8 mouse cellular contexts compared by ENCODE assay signal in the genomic region with DNA sequence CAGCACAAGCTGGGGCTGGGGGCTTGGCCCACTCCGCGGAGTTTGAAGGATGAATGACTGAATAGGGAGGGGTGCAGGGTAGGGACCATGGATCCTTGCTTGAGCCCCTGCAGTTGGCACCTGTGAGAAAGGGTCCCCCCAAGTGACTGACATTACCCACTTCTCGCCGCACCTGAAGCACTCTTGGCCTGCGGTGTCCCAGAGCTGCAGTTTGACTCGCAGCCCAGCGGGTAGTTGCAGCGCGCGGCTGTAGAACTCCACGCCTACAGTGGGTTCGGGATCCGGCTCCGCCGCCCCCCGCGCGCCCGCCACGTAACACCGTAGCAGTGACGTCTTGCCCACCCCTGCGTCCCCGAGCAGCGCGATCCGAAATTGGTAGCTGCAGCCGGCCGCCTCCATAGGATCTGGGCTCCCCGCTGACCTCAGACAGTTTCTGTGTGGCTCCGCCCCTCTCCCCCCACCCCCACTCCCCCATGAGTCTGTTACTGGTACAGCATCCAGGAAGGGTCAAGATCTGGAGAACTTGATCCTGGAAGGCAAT. TPM values are rescaled to one million over a fixed set of nuclear protein-coding genes. Genes with fewer than 3 reads are reported as not detected.
A peak's percentile ranks its signal among the peaks of the same experiment; 100 is the strongest.
DNase-seq lines count a peak whose midpoint lies in the region; ATAC-seq lines count a peak whose summit lies in the region.

A gene (minus strand): TSS at position 447 of the 541 bp plus-strand sequence.

- H3K27me3 ChIP-seq in erythroblast, embryonic 14.5 days (ENCODE audit: control insufficient read depth) = no peaks in the 10 kb centered on the region
- H3K27me3 ChIP-seq in heart, embryonic 11.5 days (ENCODE audit: control insufficient read depth, insufficient read depth, low read length) = no peaks in the 10 kb centered on the region
- H3K27me3 ChIP-seq in kidney, embryonic 15.5 days = no peaks in the 10 kb centered on the region
- no peaks in the 10 kb centered on the region for H3K27me3 ChIP-seq in liver, embryonic 13.5 days
- H3K27me3 ChIP-seq in stomach, embryonic 16.5 days (ENCODE audit: control insufficient read depth, insufficient read depth, low read length) = no peaks in the 10 kb centered on the region

- no peaks in the 10 kb centered on the region for H3K9me3 ChIP-seq in erythroblast, embryonic 14.5 days (ENCODE audit: control insufficient read depth, low read length)
- H3K9me3 ChIP-seq in heart, embryonic 11.5 days (replicated peaks; ENCODE audit: control insufficient read depth, low read length) = no peaks in the 10 kb centered on the region
- no peaks in the 10 kb centered on the region for H3K9me3 ChIP-seq in kidney, embryonic 15.5 days (replicated peaks)
- H3K9me3 ChIP-seq in liver, embryonic 13.5 days (replicated peaks) = no peaks in the 10 kb centered on the region
- H3K9me3 ChIP-seq in stomach, embryonic 16.5 days (replicated peaks; ENCODE audit: control insufficient read depth, low read length) = no peaks in the 10 kb centered on the region

- peak within 1 kb of the TSS; percentile 73 for H3K9ac ChIP-seq in heart, embryonic 11.5 days (ENCODE audit: low read depth, low read length)
- peak within 1 kb of the TSS; percentile 59 for H3K9ac ChIP-seq in kidney, embryonic 15.5 days
- H3K9ac ChIP-seq in liver, embryonic 13.5 days = peak within 1 kb of the TSS; percentile 74
- peak within 1 kb of the TSS; percentile 55 for H3K9ac ChIP-seq in stomach, embryonic 16.5 days (ENCODE audit: low read length)

- peak; percentile 74 for DNase-seq in 3T3-L1 (ENCODE audit: low read depth, low spot score)
- peak; percentile 68 for DNase-seq in adrenal gland, postnatal 10 days
- DNase-seq in liver, embryonic 13.5 days = peak; percentile 50
- DNase-seq in naive thymus-derived CD4-positive, alpha-beta T cell, adult 2 months (ENCODE audit: low read depth) = peak; percentile 69

- H3K27ac ChIP-seq in heart, embryonic 11.5 days (ENCODE audit: low read depth, low read length) = no peak within 1 kb of the TSS
- peak within 1 kb of the TSS; percentile 72 for H3K27ac ChIP-seq in kidney, embryonic 15.5 days
- H3K27ac ChIP-seq in liver, embryonic 13.5 days = peak within 1 kb of the TSS; percentile 69
- H3K27ac ChIP-seq in stomach, embryonic 16.5 days (ENCODE audit: low read length) = no peak within 1 kb of the TSS

- H3K4me2 ChIP-seq in heart, embryonic 11.5 days = peak within 1 kb of the TSS; percentile 76
- peak within 1 kb of the TSS; percentile 82 for H3K4me2 ChIP-seq in kidney, embryonic 15.5 days
- H3K4me2 ChIP-seq in liver, embryonic 13.5 days = peak within 1 kb of the TSS; percentile 86
- H3K4me2 ChIP-seq in stomach, embryonic 16.5 days (ENCODE audit: low read depth, low read length) = peak within 1 kb of the TSS; percentile 50

- peaks cover 29% of the 10 kb centered on the region for H3K4me1 ChIP-seq in erythroblast, embryonic 14.5 days (ENCODE audit: control insufficient read depth)
- peaks cover 6% of the 10 kb centered on the region for H3K4me1 ChIP-seq in heart, embryonic 11.5 days (ENCODE audit: control insufficient read depth, insufficient read depth, low read length)
- peaks cover 12% of the 10 kb centered on the region for H3K4me1 ChIP-seq in kidney, embryonic 15.5 days
- H3K4me1 ChIP-seq in liver, embryonic 13.5 days (replicated peaks) = peaks cover 33% of the 10 kb centered on the region
- H3K4me1 ChIP-seq in stomach, embryonic 16.5 days (ENCODE audit: control insufficient read depth, insufficient read depth, low read length) = 0 out of 2 replicates have a peak, but pooled peaks cover 4% of the 10 kb centered on the region

- peak within 1 kb of the TSS; percentile 68 for H3K4me3 ChIP-seq in erythroblast, embryonic 14.5 days (replicated peaks)
- peak within 1 kb of the TSS; percentile 53 for H3K4me3 ChIP-seq in heart, embryonic 11.5 days (ENCODE audit: low read depth, low read length)
- peak within 1 kb of the TSS; percentile 57 for H3K4me3 ChIP-seq in kidney, embryonic 15.5 days (replicated peaks)
- peak within 1 kb of the TSS; percentile 64 for H3K4me3 ChIP-seq in liver, embryonic 13.5 days (replicated peaks)
- H3K4me3 ChIP-seq in stomach, embryonic 16.5 days (replicated peaks; ENCODE audit: low read length) = peak within 1 kb of the TSS; percentile 45

- H3K36me3 ChIP-seq in erythroblast, embryonic 14.5 days (ENCODE audit: control insufficient read depth) = no peaks in the 10 kb centered on the region
- no peaks in the 10 kb centered on the region for H3K36me3 ChIP-seq in heart, embryonic 11.5 days (ENCODE audit: control insufficient read depth, insufficient read depth, low read length)
- H3K36me3 ChIP-seq in kidney, embryonic 15.5 days = no peaks in the 10 kb centered on the region
- no peaks in the 10 kb centered on the region for H3K36me3 ChIP-seq in liver, embryonic 13.5 days
- H3K36me3 ChIP-seq in stomach, embryonic 16.5 days (ENCODE audit: control insufficient read depth, insufficient read depth, low read length) = no peaks in the 10 kb centered on the region

- 2% methylated on average over 31 of the region's 31 CpGs for WGBS in heart, embryonic 11.5 days (ENCODE audit: insufficient replicate concordance)
- WGBS in kidney, embryonic 15.5 days = under 1% methylated on average over 31 of the region's 31 CpGs
- 2% methylated on average over 31 of the region's 31 CpGs for WGBS in liver, embryonic 13.5 days (ENCODE audit: insufficient replicate concordance)
- under 1% methylated on average over 31 of the region's 31 CpGs for WGBS in stomach, embryonic 16.5 days

- peak; percentile 66 for ATAC-seq in heart, embryonic 11.5 days (replicated peaks; ENCODE audit: insufficient number of reproducible peaks, low FRiP score, low TSS enrichment)
- ATAC-seq in kidney, embryonic 15.5 days (replicated peaks; ENCODE audit: low FRiP score) = peak; percentile 75
- ATAC-seq in liver, embryonic 13.5 days (ENCODE audit: low read depth) = peak; percentile 76
- peak; percentile 83 for ATAC-seq in stomach, embryonic 16.5 days (ENCODE audit: insufficient read depth, low FRiP score)

RNA-seq across cellular contexts. Expression of the gene that starts here (rescaled TPM):
- 1 to 10 TPM; 1.2 to 3.7 TPM for total RNA-seq in adrenal gland, postnatal 10 days (2021)
- polyA plus RNA-seq in erythroblast, embryonic 14.5 days (2012) = 0.05 TPM in 1 of 2 replicates, not detected in the other
- 0.57 and 1.8 TPM in 2 replicates for polyA plus RNA-seq in heart, embryonic 11.5 days (2014; fragmentation: Nextera tagmentation; extraction: Ambion mirVana)
- polyA plus RNA-seq in kidney, embryonic 15.5 days (2015; fragmentation: Nextera tagmentation; extraction: Ambion mirVana) = 3.3 and 3.5 TPM in 2 replicates
- 0.44 and 1.2 TPM in 2 replicates for polyA plus RNA-seq in liver, embryonic 13.5 days (2015; fragmentation: Nextera tagmentation; extraction: Ambion mirVana)
- 1.5 and 2.2 TPM in 2 replicates for polyA plus RNA-seq in stomach, embryonic 16.5 days (2015; fragmentation: Nextera tagmentation; extraction: Ambion mirVana)

Comparison
In these comparisons a context has a peak if more than half of its experiments do, and no peak if none do; other contexts are left out.
1. H3K27ac ChIP-seq: peak in kidney, embryonic 15.5 days (single experiment) and liver, embryonic 13.5 days (single experiment); none in heart, embryonic 11.5 days (single experiment) and stomach, embryonic 16.5 days (single experiment).
2. Peak in every context shown above with its lines, with median percentiles within 50 percentile points of each other: DNase-seq, H3K4me3 ChIP-seq, ATAC-seq, H3K4me2 ChIP-seq and H3K9ac ChIP-seq.